Mouse (Mus musculus) limb, embryonic 12.5 days (tissue): ENCODE results near the gene Adh6a. TPM values are rescaled to one million over a fixed set of nuclear protein-coding genes. Genes with fewer than 3 reads are reported as not detected.

Source experiments
- ATAC-seq: fragments of 200-750 bp; cut with Nextera tagmentation; 2 replicates; pipeline ENCODE4 v1.8.0; 2017; ENCODE audit warnings: low read depth, moderate TSS enrichment; ENCODE audit not compliant: insufficient number of reproducible peaks, insufficient read depth, low FRiP score, low TSS enrichment
- H3K27ac ChIP-seq: fragments of 300-500 bp; sonication (generic); 2 replicates; pipeline ENCODE4 v1.5.1; 2016; ENCODE audit warnings: mild to moderate bottlenecking, moderate library complexity
- H3K27me3 ChIP-seq: fragments of 300-500 bp; sonication (generic); 2 replicates; pipeline ENCODE4 v1.6.1; 2016; ENCODE audit warnings: mild to moderate bottlenecking, moderate library complexity
- H3K36me3 ChIP-seq: fragments of 300-500 bp; sonication (generic); 2 replicates; pipeline ENCODE4 v1.6.1; 2016; ENCODE audit warnings: mild to moderate bottlenecking, moderate library complexity
- H3K4me1 ChIP-seq: fragments of 300-500 bp; sonication (generic); replicated peaks from 2 replicates; pipeline ENCODE4 v1.6.1; 2016
- H3K4me2 ChIP-seq: fragments of 300-500 bp; sonication (generic); 2 replicates; pipeline ENCODE4 v1.6.1; 2016; ENCODE audit warnings: mild to moderate bottlenecking, moderate library complexity
- H3K4me3 ChIP-seq: fragments of 300-500 bp; sonication (generic); replicated peaks from 2 replicates; pipeline ENCODE4 v1.5.1; 2016; ENCODE audit warnings: mild to moderate bottlenecking
- H3K9ac ChIP-seq: fragments of 300-500 bp; sonication (generic); replicated peaks from 2 replicates; pipeline ENCODE4 v1.6.1; 2016; ENCODE audit warnings: mild to moderate bottlenecking, moderate library complexity
- H3K9me3 ChIP-seq: fragments of 300-500 bp; sonication (generic); 2 replicates; pipeline ENCODE4 v1.6.1; 2016; ENCODE audit warnings: mild to moderate bottlenecking, moderate library complexity
- WGBS: fragments of 180-500 bp; shearing (Covaris S2); methylation state at CpG from one replicate; pipeline ENCODE4 v1.1.7; 2016; 5-methylcytosine and 5-hydroxymethylcytosine counted together
- polyA plus RNA-seq: library from polyadenylated mRNA; unstranded; fragments of >200 nt; fragmentation: Nextera tagmentation; extraction: Ambion mirVana; gene quantifications from 2 replicates; pipeline ENCODE4 v1.2.1, GENCODE M21; 2016

Gene Adh6a
- polyA plus RNA-seq, 1 experiment from 2014 or later = not detected

DNA sequence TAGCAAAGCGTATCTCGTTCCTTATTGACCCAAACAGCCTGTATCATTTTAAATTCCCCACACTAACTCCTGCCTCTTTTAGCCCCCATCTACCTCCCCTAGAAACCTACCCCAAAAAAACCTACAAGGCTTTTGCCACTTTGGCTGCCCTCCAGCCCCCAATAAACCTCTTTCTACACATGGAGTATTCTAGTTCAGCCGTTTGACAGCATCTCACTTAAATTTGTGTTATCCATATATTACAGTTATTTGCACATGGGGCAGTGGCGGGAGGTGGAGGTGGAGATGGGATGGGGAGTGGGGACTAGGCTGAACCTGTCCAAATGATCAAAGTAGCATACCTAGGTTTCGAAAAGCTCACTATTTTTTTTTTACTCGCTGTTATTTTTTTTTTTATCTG lies 12.4 kb downstream of the Adh6a start:
- 90% methylated on average over 6 of the region's 6 CpGs for WGBS

DNA sequence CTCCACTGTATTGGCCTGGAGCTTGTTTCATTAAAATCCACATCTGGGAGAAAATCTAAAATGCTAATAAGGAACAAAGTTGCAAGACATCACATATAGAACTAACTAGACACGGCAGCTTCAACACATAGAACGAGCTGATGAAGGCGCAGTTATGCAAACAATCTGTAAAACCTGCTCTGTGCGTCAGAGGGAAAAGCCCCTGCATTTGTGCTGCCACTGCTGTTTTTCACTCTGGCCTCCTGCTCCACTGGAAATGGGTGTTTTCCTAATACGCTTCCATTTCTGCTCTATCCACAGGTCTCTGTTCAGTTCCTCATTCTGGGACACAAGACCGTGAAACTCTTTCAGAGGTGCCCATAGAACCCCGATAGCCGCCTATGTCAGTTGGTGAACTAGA lies 20.8 kb downstream of the Adh6a start:
- ATAC-seq = no peak
- H3K36me3 ChIP-seq = no peaks in the 10 kb centered on the region
- H3K9ac ChIP-seq = no peak overlapping the region
- H3K4me3 ChIP-seq = no peak overlapping the region
- no peak overlapping the region for H3K4me2 ChIP-seq
- no peak overlapping the region for H3K27ac ChIP-seq
- H3K9me3 ChIP-seq = no peaks in the 10 kb centered on the region
- no peaks in the 10 kb centered on the region for H3K27me3 ChIP-seq
- 85% methylated on average over 8 of the region's 8 CpGs for WGBS
- H3K4me1 ChIP-seq = no peaks in the 10 kb centered on the region

More for the DNA sequence above, 12.4 kb downstream of the Adh6a start:
- H3K9ac ChIP-seq = no peak overlapping the region
- ATAC-seq = no peak
- H3K4me3 ChIP-seq = no peak overlapping the region
- H3K9me3 ChIP-seq = no peaks in the 10 kb centered on the region; the same call in 1 of the 2 replicates
- H3K4me1 ChIP-seq = no peaks in the 10 kb centered on the region
- H3K27ac ChIP-seq = no peak overlapping the region
- no peaks in the 10 kb centered on the region for H3K27me3 ChIP-seq
- H3K4me2 ChIP-seq = no peak overlapping the region
- H3K36me3 ChIP-seq = no peaks in the 10 kb centered on the region

DNA sequence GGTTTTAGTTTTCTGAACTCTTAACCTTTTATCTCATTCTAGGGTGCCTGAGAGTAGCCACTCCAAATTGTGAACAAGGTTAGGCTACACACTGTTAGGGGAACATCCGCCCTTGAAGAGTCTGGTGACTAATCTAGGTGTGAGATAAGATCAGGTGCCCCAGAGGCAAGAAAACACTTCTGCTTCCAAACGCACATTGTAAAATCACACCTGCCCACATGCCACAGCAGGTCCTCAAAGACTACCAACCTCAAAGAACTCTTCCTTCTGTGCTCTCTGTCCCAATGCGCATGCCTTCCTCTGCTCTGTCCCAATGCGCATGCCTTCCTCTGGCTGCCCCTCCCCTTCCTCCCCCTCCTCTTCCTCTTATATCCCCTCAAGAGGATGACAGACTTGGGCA lies 21.2 kb downstream of the Adh6a start:
- H3K4me3 ChIP-seq = no peak overlapping the region
- no peak for ATAC-seq
- H3K9me3 ChIP-seq = no peaks in the 10 kb centered on the region
- H3K4me1 ChIP-seq = no peaks in the 10 kb centered on the region
- 62% methylated on average over 4 of the region's 4 CpGs for WGBS
- no peak overlapping the region for H3K4me2 ChIP-seq
- H3K27ac ChIP-seq = no peak overlapping the region
- H3K27me3 ChIP-seq = no peaks in the 10 kb centered on the region
- no peak overlapping the region for H3K9ac ChIP-seq
- no peaks in the 10 kb centered on the region for H3K36me3 ChIP-seq

DNA sequence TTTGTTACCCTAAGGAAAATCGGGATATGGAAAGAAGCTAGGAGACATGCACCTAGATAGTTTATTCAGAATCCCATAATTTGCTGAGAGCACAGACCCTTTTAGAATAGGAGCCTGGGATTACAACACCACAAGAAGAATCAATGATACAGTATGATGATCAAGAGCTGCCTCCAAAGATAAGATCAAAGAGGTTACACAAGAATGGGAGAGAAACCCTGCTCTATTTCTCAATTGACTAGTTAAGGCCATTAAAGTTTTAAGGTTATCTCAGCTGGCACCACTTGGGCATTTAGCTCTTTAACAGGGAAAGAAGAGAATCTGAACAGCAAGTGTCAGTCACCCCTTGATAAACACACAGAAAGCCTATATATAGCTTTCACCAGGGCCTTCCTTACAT lies 22.5 kb downstream of the Adh6a start:
- Histone ChIP-seq H3K9me3 (no peaks in the 10 kb centered on the region), H3K4me2 (no peak overlapping the region), H3K4me3 (no peak overlapping the region), H3K27ac (no peak overlapping the region), H3K9ac (no peak overlapping the region), H3K27me3 (no peaks in the 10 kb centered on the region), H3K4me1 (no peaks in the 10 kb centered on the region), H3K36me3 (no peaks in the 10 kb centered on the region)
- ATAC-seq = no peak
- 84% methylated on average over 1 of the region's 1 CpGs for WGBS

DNA sequence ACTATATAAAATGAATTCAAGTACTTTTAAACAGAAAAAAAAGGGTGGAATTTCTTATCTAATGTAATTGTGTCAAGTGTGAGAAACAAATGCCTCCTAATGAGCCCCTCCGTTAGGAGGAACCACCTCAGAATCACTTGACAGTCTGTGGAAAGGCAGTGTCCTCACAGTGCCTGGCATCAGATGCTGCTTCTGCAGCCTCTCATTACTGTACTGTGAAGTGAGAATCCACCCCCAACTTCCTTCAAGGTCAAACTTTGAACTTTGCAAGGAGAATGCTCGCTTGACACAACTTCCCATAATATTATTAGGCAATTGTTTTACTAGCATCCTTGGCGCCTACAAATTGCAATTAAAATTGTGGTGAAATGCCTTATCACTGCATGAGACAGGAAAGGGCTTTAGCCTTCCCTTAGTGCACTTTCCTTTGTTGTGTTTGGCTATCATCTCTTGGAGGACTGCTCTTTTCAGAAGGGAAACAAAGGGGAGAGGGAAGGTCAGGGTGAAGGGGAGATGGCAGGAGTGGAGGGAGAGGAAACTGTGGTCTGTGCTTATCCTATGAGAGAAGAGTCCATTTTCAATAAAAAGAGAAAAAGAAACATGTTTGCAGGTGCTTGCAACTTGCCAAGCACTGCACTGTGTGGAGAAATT lies 23.1 kb downstream of the Adh6a start:
- Histone ChIP-seq H3K9ac (no peak overlapping the region), H3K4me3 (no peak overlapping the region), H3K36me3 (no peaks in the 10 kb centered on the region), H3K4me2 (no peak overlapping the region), H3K4me1 (no peaks in the 10 kb centered on the region), H3K27ac (no peak overlapping the region), H3K27me3 (no peaks in the 10 kb centered on the region), H3K9me3 (no peaks in the 10 kb centered on the region)
- no peak for ATAC-seq
- WGBS = 41% methylated on average over 3 of the region's 3 CpGs

DNA sequence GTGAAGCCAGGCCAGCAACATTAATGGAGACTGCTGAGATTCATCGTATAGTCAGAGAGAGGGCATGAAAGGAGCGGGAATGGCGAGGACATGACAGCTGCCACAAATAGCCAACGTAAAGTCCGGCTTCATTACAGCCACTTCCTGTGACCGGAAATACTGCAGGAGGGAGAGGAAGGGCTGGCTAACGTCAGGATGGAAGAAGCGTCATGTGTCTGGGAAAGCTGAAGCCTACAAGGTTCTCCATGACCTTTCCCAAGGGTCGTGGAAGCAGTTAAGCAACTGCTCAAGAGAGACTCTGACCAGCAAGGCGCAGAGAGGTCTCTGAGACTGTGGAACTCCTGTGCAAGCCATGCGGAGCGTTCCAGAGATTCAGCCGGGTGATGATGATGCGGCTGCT lies 28.4 kb downstream of the Adh6a start, which contains the start of gene Adh6b:
Gene Adh6b, plus strand, starts transcription at position 305 of the 400 bp plus-strand sequence.
- H3K4me2 ChIP-seq = no peak within 1 kb of the TSS
- no peaks in the 10 kb centered on the region for H3K4me1 ChIP-seq
- H3K27ac ChIP-seq = no peak within 1 kb of the TSS
- no peak within 1 kb of the TSS for H3K4me3 ChIP-seq
- H3K9me3 ChIP-seq = no peaks in the 10 kb centered on the region
- no peaks in the 10 kb centered on the region for H3K27me3 ChIP-seq
- H3K9ac ChIP-seq = no peak within 1 kb of the TSS
- 74% methylated on average over 14 of the region's 14 CpGs for WGBS
- ATAC-seq = no peak
- H3K36me3 ChIP-seq = no peaks in the 10 kb centered on the region

DNA sequence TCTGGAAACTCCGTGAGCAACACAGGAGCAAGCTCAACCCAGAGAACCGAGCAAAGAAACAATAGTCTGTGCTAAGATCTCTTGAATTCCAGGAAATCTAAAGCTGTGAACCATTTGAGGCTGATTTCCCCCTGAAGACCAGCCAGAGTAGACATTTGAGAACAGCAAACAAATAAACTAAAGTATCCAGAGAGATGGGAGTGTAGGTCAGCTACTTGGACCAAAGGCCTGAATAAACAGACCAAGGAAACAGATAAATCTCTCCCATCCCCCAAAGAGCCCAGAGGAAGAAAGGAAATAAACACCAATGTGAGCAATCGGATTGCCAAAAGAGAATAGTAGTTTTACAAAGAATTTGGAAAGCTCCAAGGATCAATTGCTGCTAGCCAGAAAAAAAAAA lies 34.0 kb downstream of the Adh6a start:
- no peaks in the 10 kb centered on the region for H3K9me3 ChIP-seq
- H3K4me1 ChIP-seq = no peaks in the 10 kb centered on the region
- no peak for ATAC-seq
- H3K36me3 ChIP-seq = no peaks in the 10 kb centered on the region
- WGBS = 71% methylated on average over 3 of the region's 3 CpGs
- H3K9ac ChIP-seq = no peak overlapping the region
- no peaks in the 10 kb centered on the region for H3K27me3 ChIP-seq
- H3K4me2 ChIP-seq = no peak overlapping the region
- no peak overlapping the region for H3K4me3 ChIP-seq
- no peak overlapping the region for H3K27ac ChIP-seq

DNA sequence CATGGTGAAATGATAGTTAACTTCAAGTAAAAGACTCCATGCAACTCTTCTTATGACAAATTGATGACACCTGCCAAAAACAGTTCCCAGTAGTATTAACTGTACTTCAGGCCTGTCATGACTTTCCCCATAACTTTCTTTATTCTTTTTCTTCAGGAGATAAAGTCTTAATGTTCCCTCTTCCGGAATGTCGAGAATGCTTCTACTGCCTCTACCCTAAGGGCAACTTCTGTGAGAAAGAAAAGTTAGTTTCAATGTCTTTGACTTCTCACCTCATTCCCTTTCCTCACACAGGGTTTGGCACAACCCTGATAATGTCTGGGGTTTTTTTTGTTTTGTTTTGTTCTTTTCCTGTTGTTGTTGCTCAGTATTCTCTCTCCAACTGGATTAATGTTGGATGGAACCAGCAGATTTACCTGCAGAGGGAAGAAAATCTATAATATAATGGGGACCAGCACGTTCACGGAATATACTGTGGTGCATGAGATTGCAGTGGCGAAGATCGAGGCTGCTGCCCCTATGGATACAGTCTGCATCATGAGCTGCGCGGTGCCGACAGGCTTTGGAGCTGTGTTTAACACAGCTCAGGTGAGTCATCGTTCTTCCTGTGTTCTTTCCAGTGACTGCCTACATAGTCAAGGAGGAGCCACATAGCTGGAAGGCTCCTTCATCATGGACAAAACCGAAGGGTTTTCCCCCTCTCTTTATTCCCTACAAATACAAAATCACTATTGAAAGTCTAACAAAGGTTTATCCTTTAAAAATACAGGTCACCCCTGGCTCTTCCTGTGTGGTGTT lies 39.1 kb downstream of the Adh6a start:
- no peaks in the 10 kb centered on the region for H3K4me1 ChIP-seq
- H3K27me3 ChIP-seq = no peaks in the 10 kb centered on the region
- H3K36me3 ChIP-seq = no peaks in the 10 kb centered on the region
- H3K4me2 ChIP-seq = no peak overlapping the region
- H3K27ac ChIP-seq = no peak overlapping the region
- H3K9ac ChIP-seq = no peak overlapping the region
- ATAC-seq = no peak
- no peak overlapping the region for H3K4me3 ChIP-seq
- WGBS = 94% methylated on average over 11 of the region's 11 CpGs
- H3K9me3 ChIP-seq = no peaks in the 10 kb centered on the region

DNA sequence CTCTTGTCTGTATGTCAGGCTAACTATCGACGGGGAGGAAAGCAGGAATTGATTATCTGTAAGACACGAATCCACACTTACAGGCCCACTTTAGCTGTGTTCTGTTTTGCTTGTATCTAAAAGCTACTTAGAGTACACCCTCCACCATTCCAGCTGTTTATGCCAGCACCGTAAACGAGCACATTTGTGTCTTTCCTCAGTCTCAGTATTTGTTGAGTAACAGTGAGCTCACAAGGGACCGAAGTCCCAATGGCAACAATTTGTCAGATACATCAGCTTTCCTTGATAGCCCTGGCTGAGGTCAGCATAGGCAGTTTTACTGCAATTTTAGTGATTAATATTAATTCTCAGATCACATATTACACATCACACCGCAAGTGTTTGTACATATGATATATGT lies 45.8 kb downstream of the Adh6a start:
- H3K36me3 ChIP-seq = no peaks in the 10 kb centered on the region
- H3K27ac ChIP-seq = no peak overlapping the region
- H3K9ac ChIP-seq = no peak overlapping the region
- no peak overlapping the region for H3K4me2 ChIP-seq
- ATAC-seq = no peak
- H3K9me3 ChIP-seq = no peaks in the 10 kb centered on the region
- H3K27me3 ChIP-seq = no peaks in the 10 kb centered on the region
- 77% methylated on average over 7 of the region's 7 CpGs for WGBS
- no peaks in the 10 kb centered on the region for H3K4me1 ChIP-seq
- H3K4me3 ChIP-seq = no peak overlapping the region

DNA sequence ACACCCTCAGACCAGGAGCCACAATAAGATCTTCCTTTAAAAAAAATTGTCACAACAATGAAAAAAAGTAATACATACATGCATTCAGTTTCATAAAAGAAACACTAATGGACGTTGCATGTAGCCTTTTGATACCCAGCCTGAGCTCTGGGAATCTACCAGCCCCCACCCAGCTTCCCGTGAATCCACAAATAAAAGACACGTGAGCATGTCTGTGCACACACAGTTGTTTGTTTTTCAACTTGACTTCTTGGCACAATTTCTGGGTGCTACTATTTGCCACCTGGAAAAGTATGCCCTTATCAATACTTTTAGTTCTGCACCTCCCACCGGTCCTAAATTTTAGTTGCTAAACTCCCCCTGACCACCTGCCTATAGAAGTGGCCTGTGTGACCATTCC lies 47.6 kb downstream of the Adh6a start:
- Histone ChIP-seq H3K9ac (no peak overlapping the region), H3K4me3 (no peak overlapping the region), H3K4me2 (no peak overlapping the region), H3K9me3 (no peaks in the 10 kb centered on the region), H3K4me1 (no peaks in the 10 kb centered on the region), H3K27ac (no peak overlapping the region), H3K36me3 (no peaks in the 10 kb centered on the region), H3K27me3 (no peaks in the 10 kb centered on the region)
- no peak for ATAC-seq
- WGBS = 85% methylated on average over 4 of the region's 4 CpGs

DNA sequence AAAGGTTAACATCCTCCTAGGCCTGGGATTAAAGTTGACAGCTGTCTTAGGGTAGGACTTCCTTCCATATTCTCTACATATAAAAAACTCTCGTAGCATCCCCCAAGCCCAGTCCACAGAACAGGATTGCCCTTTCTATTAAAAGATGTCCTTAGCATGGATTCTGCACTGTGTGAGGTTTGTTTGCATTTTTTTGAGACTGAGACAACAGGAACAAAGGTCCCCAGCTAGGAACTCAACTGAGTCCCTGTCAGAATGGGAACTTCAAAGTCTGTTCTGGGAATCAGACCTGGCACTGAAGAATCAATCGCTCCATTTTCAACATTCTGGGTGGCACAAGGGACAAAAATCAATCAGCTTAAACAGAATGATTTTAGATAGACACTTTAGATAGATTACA lies 49.8 kb downstream of the Adh6a start:
- 84% methylated on average over 2 of the region's 2 CpGs for WGBS
- Histone ChIP-seq H3K27me3 (no peaks in the 10 kb centered on the region), H3K4me2 (no peak overlapping the region), H3K9me3 (no peaks in the 10 kb centered on the region), H3K9ac (no peak overlapping the region), H3K27ac (no peak overlapping the region), H3K4me3 (no peak overlapping the region), H3K36me3 (no peaks in the 10 kb centered on the region), H3K4me1 (no peaks in the 10 kb centered on the region)
- ATAC-seq = no peak

DNA sequence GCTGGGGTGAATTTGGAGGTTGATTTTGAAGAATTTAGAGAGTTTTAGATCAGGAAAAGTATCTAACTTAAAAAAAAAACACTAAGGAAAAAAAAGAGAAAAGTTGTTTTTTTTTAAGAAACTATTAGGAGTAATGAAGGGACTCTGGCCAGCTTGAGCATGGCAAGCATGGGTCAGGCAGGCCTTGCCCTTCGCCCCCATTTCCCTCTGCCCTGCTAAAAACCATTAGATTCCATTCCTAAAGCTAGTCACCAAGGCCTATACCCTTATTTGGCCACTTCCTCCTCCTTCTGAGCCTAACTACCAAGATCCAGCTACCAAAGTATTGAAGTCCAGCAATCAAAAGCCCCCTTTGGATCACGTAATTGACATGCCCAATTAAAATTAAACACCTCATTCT lies 53.1 kb downstream of the Adh6a start:
- Histone ChIP-seq H3K4me3 (no peak overlapping the region), H3K27ac (no peak overlapping the region), H3K27me3 (no peaks in the 10 kb centered on the region), H3K4me1 (no peaks in the 10 kb centered on the region), H3K9me3 (no peaks in the 10 kb centered on the region), H3K36me3 (no peaks in the 10 kb centered on the region), H3K9ac (no peak overlapping the region), H3K4me2 (no peak overlapping the region)
- ATAC-seq = no peak
- WGBS = 76% methylated on average over 2 of the region's 2 CpGs
